Mouse (Mus musculus) gastrocnemius, adult 2 months (tissue): ENCODE results near the gene Atf7ip2. TPM values are rescaled to one million over a fixed set of nuclear protein-coding genes. Genes with fewer than 3 reads are reported as not detected.
"Not testable (repeated sequence)": the region's sequence is repeated elsewhere in the genome, so short reads cannot be mapped to it uniquely, and the experiment has no call there.

ENCODE experiments used
- DNase-seq: peaks from one replicate; pipeline ENCODE4 v3.0.0; 2022
- H3K27ac ChIP-seq: fragments of 200-600 bp; 2 replicates; pipeline ENCODE4 v1.8.1; 2022; ENCODE audit warnings: mild to moderate bottlenecking
- H3K4me3 ChIP-seq: fragments of 200-600 bp; 2 replicates; pipeline ENCODE4 v1.8.1; 2022; ENCODE audit warnings: mild to moderate bottlenecking, moderate library complexity
- CTCF ChIP-seq: fragments of 200-600 bp; IDR thresholded peaks from 2 replicates; pipeline ENCODE4 v1.8.1; 2022; ENCODE audit warnings: antibody characterized with exemption, mild to moderate bottlenecking, moderate library complexity
- intact Hi-C: fragments of 180-260 bp; cut with DNase I; formaldehyde crosslinking; loops from one replicate; pipeline ENCODE4 v1.15.1; 2025
- microRNA-seq: library from miRNA; unstranded; fragments of <30 nt; microRNA quantifications from one replicate; pipeline ENCODE4 v1.2.0, GENCODE M21; 2021
- total RNA-seq, 2 experiments: library from RNA; stranded (reverse); gene quantifications; 2 replicates each; pipeline ENCODE4 v1.2.3; 2021

Atf7ip2 gene
- total RNA-seq, 2 experiments from 2014 or later: not detected

- H3K4me3 ChIP-seq: no peak overlapping the region
- no peak overlapping the region for H3K27ac ChIP-seq
- no peak for DNase-seq
- TF ChIP-seq CTCF: no peak
- intact Hi-C loops: no loop called here
Measured at GRCm38 (mm10) chr16:10253993-10254392, 61.5 kb downstream of the Atf7ip2 start.

GRCm38 (mm10) chr16:10272256-10272655 is 79.7 kb downstream of the Atf7ip2 start:
- TF ChIP-seq CTCF: peak; percentile 73
- intact Hi-C loops: loop anchor here (5.0 kb wide), 1 partner anchor 250 kb away; no protein-coding TSS in a partner anchor
- peak; percentile 48 for DNase-seq

GRCm38 (mm10) chr16:10274465-10274864 is 82.0 kb downstream of the Atf7ip2 start:
- peak; percentile 31 for DNase-seq
- H3K27ac ChIP-seq: no peak overlapping the region
- H3K4me3 ChIP-seq: no peak overlapping the region
- TF ChIP-seq CTCF: peak; percentile 42
- intact Hi-C loops: loop anchor here (5.0 kb wide), 1 partner anchor 248 kb away; no protein-coding TSS in a partner anchor

More at GRCm38 (mm10) chr16:10272256-10272655, 79.7 kb downstream of the Atf7ip2 start:
- Histone ChIP-seq H3K27ac (no peak overlapping the region), H3K4me3 (no peak overlapping the region)

GRCm38 (mm10) chr16:10276778-10277177 is 84.3 kb downstream of the Atf7ip2 start:
- DNase-seq, intact Hi-C loops, H3K27ac ChIP-seq, H3K4me3 ChIP-seq: not testable (repeated sequence)

GRCm38 (mm10) chr16:10280286-10280951 is 87.9 kb downstream of the Atf7ip2 start:
- Histone ChIP-seq H3K4me3 (no peak overlapping the region), H3K27ac (no peak overlapping the region)
- DNase-seq: peak; percentile 80
- intact Hi-C loops: loop anchor here (1.0 kb wide), 1 partner anchor 118 kb away; no protein-coding TSS in a partner anchor
- peak; percentile 95 for TF ChIP-seq CTCF

- Histone ChIP-seq H3K4me3 (no peak overlapping the region), H3K27ac (no peak overlapping the region)
- DNase-seq: no peak
- no peak for TF ChIP-seq CTCF
- intact Hi-C loops: no loop called here
Measured at GRCm38 (mm10) chr16:10281890-10282289, 89.4 kb downstream of the Atf7ip2 start.

- Histone ChIP-seq H3K27ac (no peak overlapping the region), H3K4me3 (no peak overlapping the region)
- DNase-seq: no peak
- intact Hi-C loops: no loop called here
- no peak for TF ChIP-seq CTCF
Measured at GRCm38 (mm10) chr16:10286513-10287268, 94.2 kb downstream of the Atf7ip2 start.

GRCm38 (mm10) chr16:10288115-10288514 is 95.6 kb downstream of the Atf7ip2 start:
- TF ChIP-seq CTCF: no peak
- intact Hi-C loops: no loop called here
- Histone ChIP-seq H3K4me3 (no peak overlapping the region), H3K27ac (no peak overlapping the region)
- no peak for DNase-seq

GRCm38 (mm10) chr16:10297696-10298644 is 105.5 kb downstream of the Atf7ip2 start:
- no peak for TF ChIP-seq CTCF
- no peak overlapping the region for H3K4me3 ChIP-seq
- peak overlapping the region; percentile 43 for H3K27ac ChIP-seq
- intact Hi-C loops: no loop called here
- peak; percentile 35 for DNase-seq

GRCm38 (mm10) chr16:10299637-10300036 is 107.1 kb downstream of the Atf7ip2 start:
- DNase-seq: no peak
- intact Hi-C loops: no loop called here
- Histone ChIP-seq H3K27ac (no peak overlapping the region), H3K4me3 (no peak overlapping the region)
- no peak for TF ChIP-seq CTCF

- TF ChIP-seq CTCF: no peak
- H3K4me3 ChIP-seq: no peak overlapping the region
- DNase-seq: no peak
- no peak overlapping the region for H3K27ac ChIP-seq
- intact Hi-C loops: no loop called here
Measured at GRCm38 (mm10) chr16:10300231-10301186, 108.0 kb downstream of the Atf7ip2 start.

Small RNA genes within 50 kb of the gene (microRNA-seq; reads per million reads assigned to microRNA genes)
- gene Gm22932: not detected

Other genes with a start within 250 kb of the Atf7ip2 start
- gene Grin2a, start 197.2 kb upstream of the Atf7ip2 start, total RNA-seq: under 1 TPM in 1 of 2 experiments, not detected in 1; 0.14 TPM
- gene Rpl39l, start 22.5 kb upstream of the Atf7ip2 start, total RNA-seq: not detected
- gene Emp2, start 121.3 kb downstream of the Atf7ip2 start, total RNA-seq: 1 to 10 TPM; 4.2 to 6.7 TPM
- not detected for gene Tekt5, start 202.8 kb downstream of the Atf7ip2 start, total RNA-seq
- 1 to 10 TPM; 6.2 to 6.3 TPM for gene Nubp1, start 219.2 kb downstream of the Atf7ip2 start, total RNA-seq